Mouse (Mus musculus) MEL (cell line): ENCODE data around the gene Klk7. TPM values are rescaled to one million over a fixed set of nuclear protein-coding genes. Genes with fewer than 3 reads are reported as not detected.

Source experiments
- DNase-seq: peaks from one replicate; pipeline ENCODE4 v3.0.0; 2011; ENCODE audit warnings: low read depth, low spot score
- H3K27ac ChIP-seq: 2 replicates; pipeline ENCODE4 v1.5.1; 2012; ENCODE audit warnings: low read depth, mild to moderate bottlenecking, control low read depth, low read length, moderate library complexity; ENCODE audit not compliant: control insufficient read depth
- H3K27me3 ChIP-seq, 2 experiments: fragments of 150-350 bp in 1 of 2; sonication (generic) in 1 of 2; 2 replicates each; pipeline ENCODE4 v1.6.1; 2012; ENCODE audit warnings: low read length in 2 of 2, mild to moderate bottlenecking in 2 of 2, improper control_type of control experiment in 1 of 2, moderate library complexity in 1 of 2; ENCODE audit not compliant: insufficient read depth in 2 of 2, control insufficient read depth in 1 of 2
- H3K36me3 ChIP-seq, 2 experiments: 2 replicates each; pipeline ENCODE4 v1.6.1; 2012 to 2014; ENCODE audit warnings: low read length in 2 of 2, improper control_type of control experiment in 1 of 2, inconsistent platforms in 1 of 2, mild to moderate bottlenecking in 1 of 2; ENCODE audit not compliant: insufficient read depth in 2 of 2, control insufficient read depth in 1 of 2
- H3K4me1 ChIP-seq, 2 experiments: fragments of 150-350 bp in 1 of 2; sonication (generic) in 1 of 2; 2 replicates each; pipeline ENCODE4 v1.6.1; 2012; ENCODE audit warnings: low read length in 2 of 2, improper control_type of control experiment in 1 of 2, mild to moderate bottlenecking in 1 of 2; ENCODE audit not compliant: insufficient read depth in 2 of 2, control insufficient read depth in 1 of 2
- H3K4me3 ChIP-seq, 2 experiments: fragments of 150-350 bp in 1 of 2; sonication (generic) in 1 of 2; 2 replicates each; pipeline ENCODE4 v1.5.1; 2012; ENCODE audit warnings: low read depth in 2 of 2, low read length in 2 of 2, mild to moderate bottlenecking in 2 of 2, moderate library complexity in 2 of 2, control low read depth in 1 of 2, improper control_type of control experiment in 1 of 2; ENCODE audit not compliant: control insufficient read depth in 1 of 2, insufficient read depth in 1 of 2
- H3K79me2 ChIP-seq: 2 replicates; pipeline ENCODE4 v1.6.1; 2012; ENCODE audit warnings: mild to moderate bottlenecking, low read length, moderate library complexity; ENCODE audit not compliant: control insufficient read depth, poor library complexity, insufficient read depth
- H3K9ac ChIP-seq: 2 replicates; pipeline ENCODE4 v1.6.1; 2012; ENCODE audit warnings: low read depth, mild to moderate bottlenecking, control low read depth, low read length, moderate library complexity; ENCODE audit not compliant: control insufficient read depth, poor library complexity, severe bottlenecking
- H3K9me3 ChIP-seq: fragments of 150-350 bp; sonication (generic); replicated peaks from 2 replicates; pipeline ENCODE4 v1.6.1; 2012; ENCODE audit warnings: mild to moderate bottlenecking, low read length, improper control_type of control experiment, moderate library complexity; ENCODE audit not compliant: insufficient read depth
- BHLHE40 ChIP-seq: IDR thresholded peaks from 2 replicates; pipeline ENCODE4 v1.6.1; 2012; ENCODE audit warnings: low read depth, mild to moderate bottlenecking, inconsistent platforms, low read length, improper control_type of control experiment, borderline replicate concordance
- CHD1 ChIP-seq: IDR thresholded peaks from 2 replicates; pipeline ENCODE4 v1.6.1; 2012; ENCODE audit warnings: low read depth, mild to moderate bottlenecking, inconsistent platforms, low read length, improper control_type of control experiment
- CHD2 ChIP-seq: IDR thresholded peaks from 2 replicates; pipeline ENCODE4 v1.6.1; 2011; ENCODE audit warnings: low read length, improper control_type of control experiment
- E2F4 ChIP-seq: IDR thresholded peaks from 2 replicates; pipeline ENCODE4 v1.6.1; 2011; ENCODE audit warnings: low read depth, low read length, improper control_type of control experiment, borderline replicate concordance
- ELF1 ChIP-seq: IDR thresholded peaks from 2 replicates; pipeline ENCODE4 v1.6.1; 2014; ENCODE audit warnings: low read depth, mild to moderate bottlenecking, inconsistent platforms, low read length, improper control_type of control experiment, moderate library complexity
- GABPA ChIP-seq: IDR thresholded peaks from 2 replicates; pipeline ENCODE4 v1.6.1; 2012; ENCODE audit warnings: low read depth, mild to moderate bottlenecking, inconsistent platforms, low read length, improper control_type of control experiment, moderate library complexity
- GATA1 ChIP-seq: IDR thresholded peaks from 2 replicates; pipeline ENCODE4 v1.6.1; 2011; ENCODE audit warnings: low read depth, low read length, improper control_type of control experiment
- HCFC1 ChIP-seq: IDR thresholded peaks from 2 replicates; pipeline ENCODE4 v1.6.1; 2012; ENCODE audit warnings: low read depth, mild to moderate bottlenecking, inconsistent platforms, low read length, improper control_type of control experiment, moderate library complexity
- JUND ChIP-seq: IDR thresholded peaks from 2 replicates; pipeline ENCODE4 v1.6.1; 2011; ENCODE audit warnings: low read depth, mild to moderate bottlenecking, improper control_type of control experiment, low read length
- MAFK ChIP-seq: IDR thresholded peaks from 2 replicates; pipeline ENCODE4 v1.6.1; 2011; ENCODE audit warnings: low read depth, mild to moderate bottlenecking, low read length, improper control_type of control experiment, borderline replicate concordance
- MAZ ChIP-seq: IDR thresholded peaks from 2 replicates; pipeline ENCODE4 v1.6.1; 2012; ENCODE audit warnings: low read depth, mild to moderate bottlenecking, inconsistent platforms, low read length, improper control_type of control experiment
- MXI1 ChIP-seq: IDR thresholded peaks from 2 replicates; pipeline ENCODE4 v1.6.1; 2011; ENCODE audit warnings: mild to moderate bottlenecking, low read depth, low read length, improper control_type of control experiment
- MYB ChIP-seq: IDR thresholded peaks from 2 replicates; pipeline ENCODE4 v1.6.1; 2011; ENCODE audit warnings: mild to moderate bottlenecking, low read depth, low read length, improper control_type of control experiment
- NELFE ChIP-seq: IDR thresholded peaks from 2 replicates; pipeline ENCODE4 v1.6.1; 2011; ENCODE audit warnings: low read depth, low read length, improper control_type of control experiment
- POLR2A ChIP-seq, 2 experiments: IDR thresholded peaks; 2 replicates each; pipeline ENCODE4 v1.6.1; 2011 to 2012; ENCODE audit warnings: low read length in 2 of 2, mild to moderate bottlenecking in 2 of 2, control low read depth in 1 of 2, improper control_type of control experiment in 1 of 2, low read depth in 1 of 2, moderate library complexity in 1 of 2; ENCODE audit not compliant: control insufficient read depth in 1 of 2, insufficient read depth in 1 of 2, poor library complexity in 1 of 2
- POLR2AphosphoS2 ChIP-seq: IDR thresholded peaks from 2 replicates; pipeline ENCODE4 v1.6.1; 2011; ENCODE audit warnings: low read length, improper control_type of control experiment
- POLR2AphosphoS5 ChIP-seq: IDR thresholded peaks from 2 replicates; pipeline ENCODE4 v1.6.1; 2012; ENCODE audit warnings: low read depth, borderline replicate concordance, mild to moderate bottlenecking, inconsistent platforms, low read length, moderate library complexity, mixed read lengths
- RAD21 ChIP-seq: IDR thresholded peaks from 2 replicates; pipeline ENCODE4 v1.6.1; 2011; ENCODE audit warnings: mild to moderate bottlenecking, low read depth, low read length, improper control_type of control experiment
- SMC3 ChIP-seq: IDR thresholded peaks from 2 replicates; pipeline ENCODE4 v1.6.1; 2011; ENCODE audit warnings: low read depth, low read length, improper control_type of control experiment
- TAL1 ChIP-seq: IDR thresholded peaks from 2 replicates; pipeline ENCODE4 v1.6.1; 2012; ENCODE audit warnings: mild to moderate bottlenecking, inconsistent platforms, low read length, moderate library complexity, mixed read lengths
- TBP ChIP-seq: IDR thresholded peaks from 2 replicates; pipeline ENCODE4 v1.8.0; 2011; ENCODE audit warnings: low read depth, low read length, improper control_type of control experiment
- USF1 ChIP-seq: IDR thresholded peaks from 2 replicates; pipeline ENCODE4 v1.6.1; 2014; ENCODE audit warnings: low read depth, mild to moderate bottlenecking, inconsistent platforms, low read length, improper control_type of control experiment, moderate library complexity
- ZKSCAN1 ChIP-seq: IDR thresholded peaks from 2 replicates; pipeline ENCODE4 v1.6.1; 2012; ENCODE audit warnings: low read depth, mild to moderate bottlenecking, inconsistent platforms, low read length, improper control_type of control experiment, moderate library complexity
- ZMIZ1 ChIP-seq: IDR thresholded peaks from 2 replicates; pipeline ENCODE4 v1.6.1; 2012; ENCODE audit warnings: low read depth, mild to moderate bottlenecking, inconsistent platforms, low read length, improper control_type of control experiment, moderate library complexity
- ZNF384 ChIP-seq: IDR thresholded peaks from 2 replicates; pipeline ENCODE4 v1.6.1; 2012; ENCODE audit warnings: low read depth, mild to moderate bottlenecking, inconsistent platforms, low read length, improper control_type of control experiment
- polyA plus RNA-seq, 2 experiments: library from polyadenylated mRNA; stranded (reverse) in 1 of 2; unstranded in 1 of 2; fragments of >175 nt in 1 of 2; fragments of >200 nt in 1 of 2; gene quantifications; 2 replicates each; pipeline versions ENCODE4 v1.2.1 to v1.2.4; 2012; ENCODE audit warnings: low replicate concordance in 2 of 2, low read depth in 1 of 2; ENCODE audit not compliant: insufficient read length in 2 of 2, insufficient read depth in 1 of 2, missing spikeins in 1 of 2
- total RNA-seq: library from RNA; depleted of rRNA; stranded (reverse); fragments of 300-350 nt; gene quantifications from 2 replicates; pipeline ENCODE4 v1.2.3, GENCODE M21; 2012

The Klk7 gene
- total and polyA plus RNA-seq, 3 experiments = not detected

DNA sequence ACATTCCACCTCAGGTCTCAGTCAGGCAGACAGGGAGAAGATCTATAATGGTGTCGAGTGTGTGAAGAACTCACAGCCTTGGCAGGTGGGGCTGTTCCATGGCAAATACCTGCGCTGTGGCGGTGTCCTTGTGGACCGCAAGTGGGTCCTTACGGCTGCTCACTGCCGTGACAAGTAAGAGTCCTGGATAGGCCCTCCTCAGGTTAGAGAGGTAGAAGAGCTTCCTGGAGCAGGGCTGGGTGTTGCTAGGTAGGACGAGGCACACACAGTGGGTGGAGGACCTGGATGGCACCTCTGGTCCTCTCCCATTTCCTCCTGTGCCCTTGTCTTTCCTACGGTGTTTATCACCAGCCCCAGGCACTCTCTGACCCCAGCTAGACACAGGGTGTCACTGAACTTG is 41.5 kb upstream of the Klk7 start:
- H3K9ac ChIP-seq = no peak overlapping the region
- no peak for TF ChIP-seq MAFK
- no peak for TF ChIP-seq GABPA
- no peak for TF ChIP-seq ZMIZ1
- no peak for TF ChIP-seq CHD1
- no peak for TF ChIP-seq POLR2AphosphoS2
- TF ChIP-seq TBP = no peak
- TF ChIP-seq MAZ = no peak
- TF ChIP-seq ZNF384 = no peak
- TF ChIP-seq JUND = no peak
- TF ChIP-seq POLR2AphosphoS5 = no peak
- TF ChIP-seq RAD21 = no peak
- no peak for TF ChIP-seq E2F4
- no peak for TF ChIP-seq POLR2A (IDR thresholded peaks at IDR 0.05; ENCODE audit: control insufficient read depth in 1 of 2, insufficient read depth in 1 of 2, low read depth in 1 of 2, low read length in 2 of 2, poor library complexity in 1 of 2)
- TF ChIP-seq HCFC1 = no peak
- TF ChIP-seq USF1 = no peak
- TF ChIP-seq ELF1 = no peak
- TF ChIP-seq SMC3 = no peak
- TF ChIP-seq MYB = no peak
- TF ChIP-seq CHD2 = no peak
- TF ChIP-seq, all 39 proteins: peak for 0
- Histone ChIP-seq H3K4me3 (no peak overlapping the region), H3K9me3 (no peaks in the 10 kb centered on the region), H3K79me2 (no peaks in the 10 kb centered on the region), H3K4me1 (no peaks in the 10 kb centered on the region), H3K27me3 (no peaks in the 10 kb centered on the region), H3K27ac (no peak overlapping the region), H3K36me3 (no peaks in the 10 kb centered on the region)
- DNase-seq = no peak

DNA sequence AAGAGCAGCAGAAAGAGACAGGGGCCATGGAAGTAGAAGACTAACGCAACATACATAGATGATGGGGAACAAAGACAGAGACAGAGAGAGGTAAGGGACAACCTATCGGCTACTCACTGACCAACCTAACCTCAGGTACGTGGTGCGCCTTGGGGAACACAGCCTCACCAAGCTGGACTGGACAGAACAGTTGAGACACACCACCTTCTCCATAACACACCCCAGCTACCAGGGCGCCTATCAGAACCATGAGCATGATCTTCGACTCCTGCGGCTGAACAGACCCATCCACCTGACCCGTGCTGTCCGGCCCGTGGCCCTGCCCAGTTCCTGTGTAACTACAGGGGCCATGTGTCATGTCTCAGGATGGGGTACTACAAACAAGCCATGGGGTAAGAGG is 40.4 kb upstream of the Klk7 start:
- Histone ChIP-seq H3K4me1 (no peaks in the 10 kb centered on the region), H3K27me3 (no peaks in the 10 kb centered on the region), H3K79me2 (no peaks in the 10 kb centered on the region)

More for the DNA sequence above, 40.4 kb upstream of the Klk7 start:
- no peak overlapping the region for H3K4me3 ChIP-seq
- TF ChIP-seq TAL1 (no peak), CHD2 (no peak), NELFE (no peak), ZKSCAN1 (no peak), GATA1 (no peak), BHLHE40 (no peak), MXI1 (no peak), POLR2AphosphoS2 (no peak)
- H3K9me3 ChIP-seq = no peaks in the 10 kb centered on the region
- no peak overlapping the region for H3K9ac ChIP-seq
- no peak overlapping the region for H3K27ac ChIP-seq
- no peaks in the 10 kb centered on the region for H3K36me3 ChIP-seq
- DNase-seq = no peak
